Mouse (Mus musculus) c-Kit-positive CD71-negative TER-119-negative erythroid progenitor cells, embryonic 14.5 days (primary cell): ENCODE data around the gene Spi1.
"Not testable (repeated sequence)": the region's sequence is repeated elsewhere in the genome, so short reads cannot be mapped to it uniquely, and the experiment has no call there.

Experiments used
- DNase-seq: peaks from one replicate; pipeline ENCODE4 v3.0.0-alpha.2; 2013; ENCODE audit warnings: low read depth

The Spi1 gene

GRCm38 (mm10) chr2:91081775-91082695 lies at the start of gene Spi1:
Gene Spi1, plus strand, starts transcription at chr2:91082390.
- no peak for DNase-seq

GRCm38 (mm10) chr2:91033000-91033399 lies 49.2 kb upstream of the Spi1 start:
- DNase-seq: no peak

GRCm38 (mm10) chr2:91035385-91035784 lies 46.8 kb upstream of the Spi1 start, which contains the start of gene Rapsn:
Gene Rapsn, plus strand, starts transcription at chr2:91035620.
- DNase-seq: no peak

- no peak for DNase-seq
Measured at GRCm38 (mm10) chr2:91041786-91042185, 40.4 kb upstream of the Spi1 start.

- peak; percentile 42 for DNase-seq
Measured at GRCm38 (mm10) chr2:91042651-91043398, 39.4 kb upstream of the Spi1 start.

GRCm38 (mm10) chr2:91044727-91045126 lies 37.5 kb upstream of the Spi1 start:
- DNase-seq: no peak

- DNase-seq: not testable (repeated sequence)
Measured at GRCm38 (mm10) chr2:91045805-91046204, 36.4 kb upstream of the Spi1 start.

- DNase-seq: no peak
Measured at GRCm38 (mm10) chr2:91047359-91047758, 34.8 kb upstream of the Spi1 start.

- no peak for DNase-seq
Measured at GRCm38 (mm10) chr2:91051917-91052316, 30.3 kb upstream of the Spi1 start.

- no peak for DNase-seq
Measured at GRCm38 (mm10) chr2:91052752-91053151, 29.4 kb upstream of the Spi1 start.

- DNase-seq: no peak
Measured at GRCm38 (mm10) chr2:91053181-91053933, 28.8 kb upstream of the Spi1 start.

GRCm38 (mm10) chr2:91053934-91054382 lies 28.2 kb upstream of the Spi1 start, which contains the start of gene Psmc3:
Gene Psmc3, plus strand, starts transcription at chr2:91054009.
- DNase-seq: peak; percentile 82

- DNase-seq: no peak
Measured at GRCm38 (mm10) chr2:91058435-91058834, 23.8 kb upstream of the Spi1 start.

GRCm38 (mm10) chr2:91059376-91059775 lies 22.8 kb upstream of the Spi1 start:
- no peak for DNase-seq

- no peak for DNase-seq
Measured at GRCm38 (mm10) chr2:91060544-91061355, 21.4 kb upstream of the Spi1 start.

GRCm38 (mm10) chr2:91061849-91062481 lies 20.2 kb upstream of the Spi1 start:
- no peak for DNase-seq

GRCm38 (mm10) chr2:91062779-91063606 lies 19.2 kb upstream of the Spi1 start:
- no peak for DNase-seq

GRCm38 (mm10) chr2:91064211-91064610 lies 18.0 kb upstream of the Spi1 start:
- DNase-seq: no peak

- DNase-seq: no peak
Measured at GRCm38 (mm10) chr2:91065544-91065943, 16.6 kb upstream of the Spi1 start.

- DNase-seq: no peak
Measured at GRCm38 (mm10) chr2:91066455-91066854, 15.7 kb upstream of the Spi1 start.
